Mouse (Mus musculus): ENCODE data around the gene Rbfox1. TPM values are rescaled to one million over a fixed set of nuclear protein-coding genes. Genes with fewer than 3 reads are reported as not detected.

Gene Rbfox1
- 1.6 and 3.3 TPM in 2 replicates for polyA plus RNA-seq (2015; fragmentation: Nextera tagmentation; extraction: Ambion mirVana)

GRCm38 (mm10) chr16:5884746-5885689 lies at the start of gene Rbfox1:
TSS of gene Rbfox1 (plus strand) at chr16:5885355.
- peaks cover 24% of the 10 kb centered on the region for H3K27me3 ChIP-seq (ENCODE audit: control insufficient read depth, insufficient read depth, low read depth, low read length)
- peak within 1 kb of the TSS; percentile 37 for H3K4me2 ChIP-seq (ENCODE audit: low read depth, low read length)
- peak within 1 kb of the TSS; percentile 23 for H3K4me3 ChIP-seq (ENCODE audit: low read length)
- no peak within 1 kb of the TSS for H3K27ac ChIP-seq (ENCODE audit: low read length)
- H3K9me3 ChIP-seq (ENCODE audit: control insufficient read depth, low read length): no peaks in the 10 kb centered on the region
- no peaks in the 10 kb centered on the region for H3K36me3 ChIP-seq (ENCODE audit: control insufficient read depth, insufficient read depth, low read length)
- H3K4me1 ChIP-seq (replicated peaks; ENCODE audit: control insufficient read depth, insufficient read depth, low read length): no peaks in the 10 kb centered on the region
- ATAC-seq (ENCODE audit: low read depth): no peak
- no peak within 1 kb of the TSS for H3K9ac ChIP-seq (ENCODE audit: low read length)
- WGBS: under 1% methylated on average over 64 of the region's 69 CpGs

GRCm38 (mm10) chr16:5836744-5837143 lies 48.4 kb upstream of the Rbfox1 start:
- no peak overlapping the region for H3K4me3 ChIP-seq (ENCODE audit: low read length)
- H3K4me2 ChIP-seq (ENCODE audit: low read depth, low read length): no peak overlapping the region
- no peak for ATAC-seq (ENCODE audit: low read depth)
- H3K9ac ChIP-seq (ENCODE audit: low read length): no peak overlapping the region
- no peaks in the 10 kb centered on the region for H3K36me3 ChIP-seq (ENCODE audit: control insufficient read depth, insufficient read depth, low read length)
- no peaks in the 10 kb centered on the region for H3K9me3 ChIP-seq (ENCODE audit: control insufficient read depth, low read length)
- no peaks in the 10 kb centered on the region for H3K27me3 ChIP-seq (ENCODE audit: control insufficient read depth, insufficient read depth, low read depth, low read length)
- no peaks in the 10 kb centered on the region for H3K4me1 ChIP-seq (replicated peaks; ENCODE audit: control insufficient read depth, insufficient read depth, low read length)
- no peak overlapping the region for H3K27ac ChIP-seq (ENCODE audit: low read length)
- WGBS: 70% methylated on average over 2 of the region's 2 CpGs

- no peak overlapping the region for H3K27ac ChIP-seq (ENCODE audit: low read length)
- no peak overlapping the region for H3K9ac ChIP-seq (ENCODE audit: low read length)
- H3K4me2 ChIP-seq (ENCODE audit: low read depth, low read length): no peak overlapping the region
- H3K9me3 ChIP-seq (ENCODE audit: control insufficient read depth, low read length): no peaks in the 10 kb centered on the region
- WGBS: 44% methylated on average over 5 of the region's 5 CpGs
- H3K4me3 ChIP-seq (ENCODE audit: low read length): no peak overlapping the region
- H3K27me3 ChIP-seq (ENCODE audit: control insufficient read depth, insufficient read depth, low read depth, low read length): no peaks in the 10 kb centered on the region
- no peaks in the 10 kb centered on the region for H3K36me3 ChIP-seq (ENCODE audit: control insufficient read depth, insufficient read depth, low read length)
- peak; percentile 60 for ATAC-seq (ENCODE audit: low read depth)
- H3K4me1 ChIP-seq (replicated peaks; ENCODE audit: control insufficient read depth, insufficient read depth, low read length): no peaks in the 10 kb centered on the region
Measured at GRCm38 (mm10) chr16:5841167-5841566, 44.0 kb upstream of the Rbfox1 start.

- H3K4me1 ChIP-seq (replicated peaks; ENCODE audit: control insufficient read depth, insufficient read depth, low read length): no peaks in the 10 kb centered on the region
- H3K27ac ChIP-seq (ENCODE audit: low read length): no peak overlapping the region
- H3K27me3 ChIP-seq (ENCODE audit: control insufficient read depth, insufficient read depth, low read depth, low read length): no peaks in the 10 kb centered on the region
- H3K4me3 ChIP-seq (ENCODE audit: low read length): no peak overlapping the region
- no peaks in the 10 kb centered on the region for H3K36me3 ChIP-seq (ENCODE audit: control insufficient read depth, insufficient read depth, low read length)
- H3K9ac ChIP-seq (ENCODE audit: low read length): no peak overlapping the region
- H3K9me3 ChIP-seq (ENCODE audit: control insufficient read depth, low read length): no peaks in the 10 kb centered on the region
- peak; percentile 52 for ATAC-seq (ENCODE audit: low read depth)
- WGBS: 26% methylated on average over 11 of the region's 11 CpGs
- H3K4me2 ChIP-seq (ENCODE audit: low read depth, low read length): no peak overlapping the region
Measured at GRCm38 (mm10) chr16:5845645-5846044, 39.5 kb upstream of the Rbfox1 start.

GRCm38 (mm10) chr16:5853055-5853454 lies 32.1 kb upstream of the Rbfox1 start:
- Histone ChIP-seq H3K36me3 (ENCODE audit: control insufficient read depth, insufficient read depth, low read length) (no peaks in the 10 kb centered on the region), H3K9me3 (ENCODE audit: control insufficient read depth, low read length) (no peaks in the 10 kb centered on the region), H3K4me2 (ENCODE audit: low read depth, low read length) (no peak overlapping the region), H3K27me3 (ENCODE audit: control insufficient read depth, insufficient read depth, low read depth, low read length) (no peaks in the 10 kb centered on the region), H3K27ac (ENCODE audit: low read length) (no peak overlapping the region), H3K4me3 (ENCODE audit: low read length) (no peak overlapping the region), H3K4me1 (replicated peaks; ENCODE audit: control insufficient read depth, insufficient read depth, low read length) (no peaks in the 10 kb centered on the region), H3K9ac (ENCODE audit: low read length) (no peak overlapping the region)
- WGBS: 93% methylated on average over 2 of the region's 2 CpGs
- ATAC-seq (ENCODE audit: low read depth): no peak

GRCm38 (mm10) chr16:5864350-5864749 lies 20.8 kb upstream of the Rbfox1 start:
- no peaks in the 10 kb centered on the region for H3K27me3 ChIP-seq (ENCODE audit: control insufficient read depth, insufficient read depth, low read depth, low read length)
- no peaks in the 10 kb centered on the region for H3K4me1 ChIP-seq (replicated peaks; ENCODE audit: control insufficient read depth, insufficient read depth, low read length)
- WGBS: 83% methylated on average over 4 of the region's 4 CpGs
- H3K36me3 ChIP-seq (ENCODE audit: control insufficient read depth, insufficient read depth, low read length): no peaks in the 10 kb centered on the region
- no peak overlapping the region for H3K27ac ChIP-seq (ENCODE audit: low read length)
- no peak for ATAC-seq (ENCODE audit: low read depth)
- no peaks in the 10 kb centered on the region for H3K9me3 ChIP-seq (ENCODE audit: control insufficient read depth, low read length)
- no peak overlapping the region for H3K4me3 ChIP-seq (ENCODE audit: low read length)
- no peak overlapping the region for H3K9ac ChIP-seq (ENCODE audit: low read length)
- no peak overlapping the region for H3K4me2 ChIP-seq (ENCODE audit: low read depth, low read length)

GRCm38 (mm10) chr16:5866966-5867365 lies 18.2 kb upstream of the Rbfox1 start:
- Histone ChIP-seq H3K27me3 (ENCODE audit: control insufficient read depth, insufficient read depth, low read depth, low read length) (no peaks in the 10 kb centered on the region), H3K4me2 (ENCODE audit: low read depth, low read length) (no peak overlapping the region), H3K27ac (ENCODE audit: low read length) (no peak overlapping the region), H3K9me3 (ENCODE audit: control insufficient read depth, low read length) (no peaks in the 10 kb centered on the region), H3K36me3 (ENCODE audit: control insufficient read depth, insufficient read depth, low read length) (no peaks in the 10 kb centered on the region), H3K9ac (ENCODE audit: low read length) (no peak overlapping the region), H3K4me1 (replicated peaks; ENCODE audit: control insufficient read depth, insufficient read depth, low read length) (no peaks in the 10 kb centered on the region), H3K4me3 (ENCODE audit: low read length) (no peak overlapping the region)
- WGBS: 69% methylated on average over 1 of the region's 1 CpGs
- no peak for ATAC-seq (ENCODE audit: low read depth)

GRCm38 (mm10) chr16:5870391-5870790 lies 14.8 kb upstream of the Rbfox1 start:
- 37% methylated on average over 3 of the region's 3 CpGs for WGBS
- Histone ChIP-seq H3K27me3 (ENCODE audit: control insufficient read depth, insufficient read depth, low read depth, low read length) (no peaks in the 10 kb centered on the region), H3K4me2 (ENCODE audit: low read depth, low read length) (no peak overlapping the region), H3K36me3 (ENCODE audit: control insufficient read depth, insufficient read depth, low read length) (no peaks in the 10 kb centered on the region), H3K9me3 (ENCODE audit: control insufficient read depth, low read length) (no peaks in the 10 kb centered on the region), H3K4me1 (replicated peaks; ENCODE audit: control insufficient read depth, insufficient read depth, low read length) (no peaks in the 10 kb centered on the region), H3K4me3 (ENCODE audit: low read length) (no peak overlapping the region), H3K27ac (ENCODE audit: low read length) (no peak overlapping the region), H3K9ac (ENCODE audit: low read length) (no peak overlapping the region)
- no peak for ATAC-seq (ENCODE audit: low read depth)

- H3K4me3 ChIP-seq (ENCODE audit: low read length): no peak overlapping the region
- H3K9me3 ChIP-seq (ENCODE audit: control insufficient read depth, low read length): no peaks in the 10 kb centered on the region
- 0 out of 2 replicates have a peak, but pooled peaks have one; percentile 23 for ATAC-seq (ENCODE audit: low read depth)
Measured at GRCm38 (mm10) chr16:5881820-5882219, 3.3 kb upstream of the Rbfox1 start.

More at GRCm38 (mm10) chr16:5881820-5882219, 3.3 kb upstream of the Rbfox1 start:
- Histone ChIP-seq H3K9ac (ENCODE audit: low read length) (no peak overlapping the region), H3K4me2 (ENCODE audit: low read depth, low read length) (no peak overlapping the region), H3K27ac (ENCODE audit: low read length) (no peak overlapping the region), H3K27me3 (ENCODE audit: control insufficient read depth, insufficient read depth, low read depth, low read length) (peaks cover 24% of the 10 kb centered on the region), H3K36me3 (ENCODE audit: control insufficient read depth, insufficient read depth, low read length) (no peaks in the 10 kb centered on the region), H3K4me1 (replicated peaks; ENCODE audit: control insufficient read depth, insufficient read depth, low read length) (no peaks in the 10 kb centered on the region)
- 0% methylated on average over 4 of the region's 4 CpGs for WGBS

All from lung, embryonic 16.5 days (tissue).